Mouse (Mus musculus) gastrocnemius, adult 8-10 months (tissue): ENCODE measurements around the gene Prl7d1. TPM values are rescaled to one million over a fixed set of nuclear protein-coding genes. Genes with fewer than 3 reads are reported as not detected.
"Not testable (repeated sequence)": the region's sequence is repeated elsewhere in the genome, so short reads cannot be mapped to it uniquely, and the experiment has no call there.

Experiments
- DNase-seq, 2 experiments: peaks; one replicate each; pipeline ENCODE4 v3.0.0; 2022; ENCODE audit warnings: low spot score in 2 of 2
- total RNA-seq, 4 experiments: library from RNA; stranded (reverse); gene quantifications; 2 replicates each; pipeline ENCODE4 v1.2.4; 2022

Prl7d1 gene
- not detected for total RNA-seq

DNA sequence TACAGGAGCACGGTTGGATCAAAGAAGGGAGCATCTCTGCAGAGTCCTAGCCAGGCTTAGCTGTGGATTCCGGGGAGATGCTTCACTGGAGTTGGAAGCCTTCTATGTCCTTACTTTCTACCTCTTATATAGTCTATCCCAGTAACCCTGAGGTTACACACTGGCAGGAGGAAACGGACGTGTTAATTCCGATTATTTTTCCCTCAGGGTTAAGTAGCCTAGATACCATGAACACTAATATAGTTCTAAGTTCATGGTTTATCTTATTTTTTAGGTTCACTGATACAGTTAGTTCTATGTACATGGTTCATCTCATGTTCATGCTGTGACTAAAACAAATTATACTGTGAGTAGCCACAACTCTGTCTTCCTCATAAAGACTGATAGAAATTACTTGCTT, at the start of gene Prl7d1:
TSS of gene Prl7d1 (minus strand) at position 101 of the 400 bp plus-strand sequence.
- DNase-seq, result no peak

DNA sequence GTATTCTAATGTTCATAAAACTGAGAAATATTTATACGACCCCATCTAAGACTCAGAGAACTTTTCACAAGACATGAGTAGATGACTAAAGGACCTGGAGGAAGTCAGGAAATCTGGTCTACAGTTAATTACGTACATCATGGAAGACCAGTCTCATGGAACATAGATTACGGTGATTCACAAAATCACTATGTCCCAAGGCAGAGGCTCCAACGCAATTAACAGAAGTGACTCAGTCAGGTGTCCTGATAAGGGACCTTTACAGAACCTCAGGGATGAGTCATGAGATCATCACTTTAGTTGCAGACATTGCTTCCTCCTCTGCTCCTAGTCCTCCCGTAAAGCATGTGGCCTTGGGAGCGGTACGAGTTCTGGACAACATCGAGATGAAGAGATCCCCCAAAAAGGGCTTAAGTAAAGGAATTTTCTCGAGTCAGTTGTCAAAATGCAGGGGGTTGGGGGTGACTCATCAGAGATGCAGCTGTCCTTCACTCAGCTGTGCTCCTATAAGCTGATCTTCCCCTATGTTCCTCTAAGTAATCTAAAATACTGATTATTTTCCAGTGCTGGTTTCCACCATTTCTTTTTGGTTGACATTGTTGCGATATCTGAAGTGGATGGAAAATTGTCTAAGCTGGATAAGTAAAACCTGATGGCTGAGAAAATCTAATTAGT, 18.1 kb upstream of the Prl7d1 start:
- no peak for DNase-seq

DNA sequence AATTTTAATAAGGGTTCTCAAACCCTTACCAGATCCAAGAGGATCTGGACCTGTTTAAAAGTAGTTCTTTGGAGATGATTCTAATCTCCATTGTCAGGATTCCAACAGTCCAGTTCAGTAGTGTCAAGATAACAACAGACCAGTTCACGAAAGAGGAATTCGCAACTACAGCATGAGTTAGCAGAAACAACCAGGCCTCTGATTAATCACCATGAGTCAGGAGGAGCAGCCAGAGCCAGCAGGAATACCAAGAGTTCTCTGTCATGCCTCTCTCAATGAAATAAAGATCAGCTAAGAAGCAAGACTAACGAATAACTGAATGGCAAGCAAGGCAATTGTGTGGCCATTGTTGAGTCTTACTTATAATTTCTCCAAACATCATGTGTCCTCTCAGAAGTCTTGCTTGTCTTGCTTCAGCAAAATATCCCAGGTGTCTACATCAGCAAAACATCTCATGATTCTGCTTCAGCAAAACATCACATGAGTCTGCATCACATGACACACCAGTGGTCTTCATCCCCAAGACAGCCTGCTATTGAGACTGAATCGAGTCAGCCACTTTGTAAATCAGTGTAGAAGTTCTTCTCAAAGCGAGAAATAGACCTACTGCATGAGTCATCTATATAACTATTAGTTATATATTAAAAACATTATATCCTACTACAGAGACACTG, 13.9 kb upstream of the Prl7d1 start:
- not testable (repeated sequence) for DNase-seq

- DNase-seq, result not testable (repeated sequence)
Observed at GRCm38 (mm10) chr13:27725057-27725456, 8.5 kb upstream of the Prl7d1 start.

DNA sequence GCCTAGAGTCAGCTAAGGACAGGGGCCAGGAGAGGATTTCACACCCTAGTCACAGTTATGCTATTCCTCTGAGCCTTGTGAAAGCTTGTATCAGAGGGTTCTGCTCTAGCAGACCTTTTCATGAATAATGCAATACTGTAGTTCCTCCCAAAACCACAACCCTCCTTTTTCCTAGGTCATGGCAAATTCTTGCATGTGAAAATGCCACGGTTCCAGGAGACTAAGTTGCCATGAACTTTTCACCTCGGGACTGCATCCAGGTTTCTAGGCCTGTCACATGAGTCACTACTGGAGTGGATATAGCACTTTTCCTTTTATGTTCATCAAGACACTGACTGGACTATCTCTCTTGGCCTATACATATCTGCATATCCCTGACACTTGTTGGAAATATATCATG, 10.0 kb downstream of the Prl7d1 start:
- no peak for DNase-seq

DNA sequence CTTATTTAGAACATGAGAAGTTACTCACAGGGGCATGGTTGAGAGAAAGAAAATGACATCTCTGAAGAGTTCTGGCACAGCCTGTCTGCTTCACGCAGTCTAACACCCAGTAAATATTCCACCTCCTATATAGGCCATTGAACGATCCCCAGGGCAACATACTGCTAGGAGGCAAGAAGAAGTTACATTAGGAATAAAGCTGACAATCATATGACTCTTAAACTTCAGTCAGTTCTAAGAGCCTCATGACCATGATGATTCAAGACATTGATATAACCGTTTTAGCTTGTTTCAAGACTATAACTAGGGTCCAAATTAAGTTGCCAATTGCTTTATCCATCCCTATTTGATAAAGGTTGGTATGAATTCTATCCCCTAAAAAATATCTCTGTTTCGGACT, 48.6 kb downstream of the Prl7d1 start, which contains the start of gene Prl7a2:
TSS of gene Prl7a2 (minus strand) at position 101 of the 400 bp plus-strand sequence.
- DNase-seq, result no peak

- DNase-seq, result no peak
Observed at GRCm38 (mm10) chr13:27660747-27661146, 55.8 kb downstream of the Prl7d1 start.

Other genes starting within 250 kb of the Prl7d1 start
- gene Prl8a8, start 203.5 kb downstream of the Prl7d1 start, total RNA-seq, result not detected
- not detected for gene Prl8a9, start 152.1 kb downstream of the Prl7d1 start, total RNA-seq
- not detected for gene Prl8a1, start 134.6 kb downstream of the Prl7d1 start, total RNA-seq
- gene Prl7b1, start 106.2 kb downstream of the Prl7d1 start, total RNA-seq, result not detected
- not detected for gene Prl7a1, start 74.2 kb downstream of the Prl7d1 start, total RNA-seq
- gene Prl7a2, start 48.7 kb downstream of the Prl7d1 start, total RNA-seq, result not detected
- gene Prl7c1, start 64.1 kb upstream of the Prl7d1 start, total RNA-seq, result not detected
- gene Prl2a1, start 84.9 kb upstream of the Prl7d1 start, total RNA-seq, result not detected
- gene Prl2c1, start 132.6 kb upstream of the Prl7d1 start, total RNA-seq, result not detected